Mouse (Mus musculus): ENCODE measurements at regions not wholly inside any gene's neighbourhood (a gene's known extent, or its start where the extent isn't known, plus 50 kb on each side); places are given as distances from the start of the nearest gene placed in this dataset.

GRCm38 (mm10) chr3:62786233-62786632 lies 181.3 kb upstream of the Gpr149 start:
- DNase-seq (ENCODE audit: low spot score) (peak; percentile 62), ATAC-seq (peak; percentile 53; the same call in 1 of the 2 replicates)
- no peak overlapping the region for H3K4me2 ChIP-seq (ENCODE audit: low read depth, low read length)
- no peaks in the 10 kb centered on the region for H3K36me3 ChIP-seq (ENCODE audit: insufficient read depth, low read length)
- no peaks in the 10 kb centered on the region for H3K4me1 ChIP-seq (ENCODE audit: insufficient read depth, low read length)
- H3K27ac ChIP-seq, result no peak overlapping the region
- no peaks in the 10 kb centered on the region for H3K9me3 ChIP-seq (ENCODE audit: low read length)
- 8% methylated on average over 2 of the region's 2 CpGs for WGBS
- no peaks in the 10 kb centered on the region for H3K27me3 ChIP-seq (ENCODE audit: insufficient read depth, low read length)
- H3K4me3 ChIP-seq (ENCODE audit: low read length), result no peak overlapping the region
- no peak overlapping the region for H3K9ac ChIP-seq (replicated peaks; ENCODE audit: low read length)
- TF ChIP-seq CTCF (IDR thresholded peaks at IDR 0.05; ENCODE audit: low read depth), result no peak
